Mouse (Mus musculus) urinary bladder, postnatal 36 days (tissue): ENCODE measurements around the gene Adgrb2.

Experiments used
- DNase-seq, 2 experiments: peaks; one replicate each; pipeline ENCODE4 v3.0.0; 2022; ENCODE audit warnings: low spot score in 2 of 2, mixed read lengths in 1 of 2

The Adgrb2 gene

DNA sequence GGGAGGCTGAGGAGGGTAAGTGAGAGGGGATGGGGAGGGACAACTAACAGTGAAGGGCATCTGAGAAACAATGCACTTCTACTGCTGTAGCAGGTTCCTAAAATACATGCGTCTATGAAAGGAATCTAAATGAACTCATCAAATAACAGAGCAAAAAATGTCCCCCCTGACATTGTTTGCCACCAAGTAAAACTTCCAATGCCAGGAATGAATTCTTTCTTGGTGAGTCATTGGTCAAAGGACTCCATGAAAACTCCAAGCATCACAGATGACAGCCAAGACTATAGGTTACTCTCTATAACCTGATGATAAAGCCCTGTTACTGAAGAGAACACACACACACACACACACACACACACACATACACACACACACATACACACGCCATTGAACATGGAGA is 46.5 kb downstream of the Adgrb2 start:
- DNase-seq, result no peak

DNA sequence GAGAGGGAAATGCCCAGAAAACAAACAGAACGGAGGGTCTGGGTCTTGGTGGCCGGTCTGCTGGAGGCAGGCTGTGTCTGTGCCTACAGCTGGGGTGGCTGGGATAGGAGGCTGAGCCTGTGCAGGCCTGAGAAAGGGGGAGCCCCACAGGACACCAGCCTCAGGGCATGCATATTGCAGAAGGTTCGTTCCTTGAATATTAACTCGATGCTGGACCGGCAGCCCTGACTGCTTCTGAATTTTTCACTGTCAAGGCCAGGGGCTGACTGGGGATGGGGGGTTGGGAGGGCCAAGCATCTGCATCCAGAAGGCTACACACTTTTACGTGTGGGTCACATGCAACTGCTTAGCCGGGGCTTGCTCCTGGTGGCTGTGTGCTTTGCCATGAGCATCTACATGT is 48.8 kb downstream of the Adgrb2 start:
- DNase-seq, result no peak

- peak in 1 of 2 experiments; percentile 26 for DNase-seq
These were observed 51.4 kb downstream of the Adgrb2 start for GRCm38 (mm10) chr4:130036112-130036511.

- DNase-seq, result peak; percentile 63 to 78
These were observed 52.1 kb downstream of the Adgrb2 start for GRCm38 (mm10) chr4:130036573-130037401.

GRCm38 (mm10) chr4:130039351-130039750 is 54.7 kb downstream of the Adgrb2 start:
- no peak for DNase-seq

GRCm38 (mm10) chr4:130041076-130041475 is 56.4 kb downstream of the Adgrb2 start:
- DNase-seq, result no peak

- DNase-seq, result no peak
These were observed 59.5 kb downstream of the Adgrb2 start for GRCm38 (mm10) chr4:130044211-130044610.

- no peak for DNase-seq
These were observed 60.9 kb downstream of the Adgrb2 start for GRCm38 (mm10) chr4:130045609-130046008.

DNA sequence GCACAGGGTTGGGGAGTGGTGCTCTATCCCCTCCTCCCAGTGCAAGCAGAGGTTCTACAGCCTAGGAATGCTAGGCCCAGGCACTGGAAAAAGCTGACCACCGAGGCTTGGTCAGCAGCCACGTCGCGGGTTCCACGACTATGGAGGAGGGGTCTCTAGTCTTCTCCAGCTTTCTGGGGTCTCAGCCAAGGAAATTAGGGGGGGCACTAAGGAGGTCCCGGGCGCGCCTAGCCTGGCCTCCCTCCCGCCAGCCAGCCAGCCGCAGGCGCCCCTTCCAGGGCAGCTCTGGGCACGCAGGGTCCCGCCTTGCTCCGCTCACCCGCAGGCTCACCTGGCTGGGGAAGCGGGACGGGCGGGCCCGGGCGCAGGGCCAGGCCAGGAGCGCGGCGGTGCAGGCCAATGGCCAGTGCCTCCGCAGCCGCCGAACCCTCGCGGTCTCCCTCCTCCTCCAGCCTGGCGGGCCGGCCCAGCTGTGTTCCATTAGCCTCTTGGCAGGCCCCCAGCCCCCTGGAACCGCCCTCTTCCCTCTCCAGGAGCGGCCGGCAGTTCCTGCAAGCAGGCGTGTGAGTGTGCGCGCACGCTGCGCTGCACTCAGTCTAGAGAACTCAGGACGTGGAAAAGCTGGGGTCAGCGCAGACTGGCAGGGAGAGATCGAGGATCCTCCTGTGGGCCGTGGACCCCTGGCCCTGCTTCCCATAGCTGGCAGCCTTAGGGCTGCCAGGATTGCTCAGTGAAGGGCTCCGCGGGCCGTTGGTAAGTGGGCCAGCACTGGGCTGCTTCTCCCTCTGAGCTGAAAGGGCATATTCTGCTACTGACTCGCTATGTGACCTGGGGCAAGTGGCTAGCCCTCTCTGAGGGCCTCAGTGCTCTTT is 62.9 kb downstream of the Adgrb2 start, which contains the start of gene Col16a1:
TSS of gene Col16a1 (plus strand) at position 510 of the 872 bp plus-strand sequence.
- DNase-seq, result peak; percentile 73 to 93

DNA sequence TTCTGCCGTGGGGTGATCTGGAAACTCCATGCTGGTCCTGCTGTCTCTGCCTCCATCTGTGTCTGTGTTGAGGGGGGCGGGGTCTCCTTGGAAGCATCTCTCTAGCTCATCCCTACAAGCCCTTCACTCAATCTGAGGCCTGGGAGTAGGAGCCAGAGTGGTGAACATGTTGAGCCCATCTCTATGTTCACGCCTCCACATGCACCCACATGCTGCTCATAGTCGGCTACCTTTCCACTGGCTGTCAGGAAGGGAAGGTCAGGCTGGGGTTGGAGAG is 63.5 kb downstream of the Adgrb2 start:
- no peak for DNase-seq

DNA sequence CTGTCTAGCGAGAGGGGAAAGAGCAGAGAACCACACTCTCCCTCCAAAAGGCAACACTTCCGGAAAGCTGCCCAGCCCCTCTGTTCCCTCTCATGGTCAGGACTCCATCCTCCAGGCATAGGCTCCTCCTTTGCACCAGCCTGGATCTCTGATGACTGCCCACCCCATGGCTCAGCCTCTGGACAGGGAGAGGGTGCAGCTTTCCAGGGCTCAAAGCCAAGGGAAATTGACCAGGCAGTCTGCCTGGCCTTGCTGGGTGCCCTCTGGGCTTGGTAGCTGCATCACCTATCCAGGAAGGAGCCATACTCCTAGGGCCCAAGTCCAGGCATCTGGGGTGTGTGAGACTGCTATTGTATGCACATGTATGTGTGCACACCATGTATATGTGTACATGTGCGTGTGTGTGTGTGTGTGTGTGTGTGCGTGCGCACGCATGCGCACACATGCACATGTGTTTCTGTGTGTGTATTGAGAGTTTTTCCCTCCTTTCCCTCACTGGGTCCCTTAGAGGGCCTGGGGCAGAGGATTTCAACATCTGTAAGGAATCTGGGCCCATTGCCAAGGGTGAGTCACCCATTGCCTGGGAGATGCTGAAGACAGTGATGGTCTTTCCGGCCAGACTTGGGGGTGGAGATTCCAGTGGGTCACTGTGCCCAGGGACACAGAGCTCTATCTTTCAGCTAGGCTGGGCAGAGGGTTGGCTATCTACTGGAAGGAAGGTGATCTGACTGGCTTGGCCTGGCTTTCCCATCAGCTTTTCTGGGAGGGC is 65.6 kb downstream of the Adgrb2 start:
- peak; percentile 68 to 80 for DNase-seq

DNA sequence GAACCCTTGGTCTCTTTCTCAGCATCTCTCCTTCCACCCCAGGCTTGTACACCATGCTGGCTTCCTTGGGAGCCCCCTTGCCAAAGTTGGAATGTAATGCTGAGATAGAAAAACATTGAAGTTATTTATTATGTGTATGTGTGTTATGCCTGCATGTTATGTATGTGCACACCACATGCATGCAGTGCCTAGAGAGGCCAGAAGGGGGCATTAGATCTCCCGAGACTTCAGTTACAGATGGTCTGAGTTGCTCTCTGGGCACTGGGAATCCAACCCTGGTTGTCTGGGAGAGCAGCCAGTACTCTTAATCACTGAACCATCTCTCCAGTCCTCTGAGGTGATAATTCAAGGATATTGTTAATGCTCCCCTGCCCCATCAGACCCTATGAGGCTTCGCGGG is 67.6 kb downstream of the Adgrb2 start:
- no peak for DNase-seq

DNA sequence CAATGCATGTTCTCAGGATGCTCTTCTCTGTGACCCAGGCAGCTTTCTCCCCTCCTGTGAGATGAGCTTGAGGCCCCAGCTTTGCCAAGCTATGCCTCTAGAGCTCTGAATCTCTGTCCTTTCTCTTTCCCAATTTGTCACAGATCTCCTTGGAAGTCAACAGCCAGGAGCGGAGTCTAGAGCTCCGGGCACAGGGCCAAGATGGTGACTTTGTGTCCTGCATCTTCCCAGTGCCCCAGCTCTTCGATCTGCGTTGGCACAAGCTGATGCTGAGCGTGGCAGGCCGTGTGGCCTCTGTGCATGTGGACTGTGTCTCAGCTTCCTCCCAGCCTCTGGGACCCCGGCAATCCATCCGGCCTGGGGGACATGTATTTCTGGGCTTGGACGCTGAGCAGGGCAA is 68.4 kb downstream of the Adgrb2 start:
- no peak for DNase-seq

DNA sequence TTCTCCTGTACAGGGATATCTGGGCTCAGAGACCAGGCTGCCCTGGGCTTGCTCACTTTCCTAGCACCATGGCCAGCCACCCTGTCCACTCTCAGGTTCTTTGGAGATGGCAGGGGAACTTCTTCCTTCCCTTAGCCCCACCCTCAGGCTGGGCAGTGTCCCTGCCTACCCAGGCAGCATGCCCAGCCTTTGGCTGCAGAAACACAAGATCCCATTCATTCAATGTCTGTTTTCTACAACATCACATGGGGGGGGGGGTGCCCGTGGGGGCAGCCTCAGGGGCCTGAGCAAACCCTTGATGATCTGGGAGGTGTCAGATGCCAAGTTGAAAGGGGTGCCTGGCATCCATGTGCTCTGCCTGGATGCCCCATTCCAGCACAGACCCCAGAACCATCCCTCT is 70.1 kb downstream of the Adgrb2 start:
- DNase-seq, result no peak

GRCm38 (mm10) chr4:130055160-130056010 is 70.7 kb downstream of the Adgrb2 start:
- no peak for DNase-seq

- DNase-seq, result no peak
These were observed 71.3 kb downstream of the Adgrb2 start for GRCm38 (mm10) chr4:130056011-130056322.

GRCm38 (mm10) chr4:130056471-130056870 is 71.8 kb downstream of the Adgrb2 start:
- DNase-seq, result no peak

- DNase-seq, result no peak
These were observed 76.3 kb downstream of the Adgrb2 start for GRCm38 (mm10) chr4:130060937-130061336.

DNA sequence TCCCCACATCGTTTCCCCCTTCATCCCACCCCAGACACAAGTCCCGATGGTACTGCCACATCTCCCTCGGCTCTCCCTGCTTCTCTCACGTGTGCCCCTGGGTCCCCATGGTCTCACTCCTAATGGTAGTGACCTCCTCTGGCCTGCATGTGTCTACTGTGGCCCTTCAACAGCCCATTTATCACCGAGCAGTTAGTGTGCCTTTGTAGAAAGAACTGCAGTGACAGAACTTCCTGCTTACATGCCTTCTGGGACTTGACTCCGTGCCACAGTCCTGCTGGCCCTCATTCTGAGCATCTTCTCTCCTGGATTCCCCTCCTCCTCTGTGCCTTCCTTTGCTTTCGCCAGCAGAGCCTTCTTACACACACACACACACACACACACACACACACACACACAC is 78.5 kb downstream of the Adgrb2 start:
- no peak for DNase-seq

DNA sequence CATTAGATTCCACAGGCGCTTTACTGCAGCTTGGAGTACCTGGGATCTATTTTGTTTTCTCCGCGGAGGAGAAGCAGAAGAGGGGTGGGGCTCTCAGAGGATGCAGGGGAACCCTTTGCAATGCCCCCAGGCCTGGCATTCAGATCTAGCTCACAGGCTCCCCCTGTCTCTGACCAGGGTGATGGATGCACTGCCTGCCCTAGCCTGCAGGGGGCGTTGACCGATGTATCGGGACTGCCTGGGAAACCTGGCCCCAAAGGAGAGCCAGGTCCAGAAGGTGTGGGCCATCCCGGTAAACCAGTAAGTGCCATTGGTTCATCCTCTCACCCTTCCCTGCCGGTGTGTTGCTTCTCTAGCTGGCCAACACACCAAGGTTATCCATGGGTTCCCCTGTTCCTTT is 82.1 kb downstream of the Adgrb2 start:
- DNase-seq, result no peak

DNA sequence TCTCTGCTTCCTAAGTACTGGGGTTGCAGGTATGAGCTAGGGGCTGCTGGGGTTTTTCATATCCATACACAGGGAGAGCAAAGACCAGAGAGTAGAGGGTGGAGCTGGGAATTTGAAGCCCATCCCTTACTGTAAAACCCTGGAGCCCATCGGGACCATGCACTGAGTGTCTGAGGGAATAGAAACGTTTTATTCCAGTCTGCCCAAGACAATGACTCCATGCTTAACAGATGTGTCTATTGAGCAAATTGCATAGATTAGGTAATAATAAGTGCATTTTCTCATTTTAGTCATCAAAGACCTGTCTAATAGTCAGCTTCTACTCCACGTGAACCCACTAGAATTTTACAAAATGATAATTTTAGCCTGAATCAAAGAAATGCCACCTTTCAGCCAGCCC is 85.9 kb downstream of the Adgrb2 start:
- no peak for DNase-seq
